Mouse (Mus musculus) heart, embryonic 16.5 days (tissue): ENCODE measurements at regions not wholly inside any gene's neighbourhood (a gene's known extent, or its start where the extent isn't known, plus 50 kb on each side); places are given as distances from the start of the nearest gene placed in this dataset.

Source experiments
- ATAC-seq: fragments of 200-750 bp; cut with Nextera tagmentation; replicated peaks from 2 replicates; pipeline ENCODE4 v1.8.0; 2017; ENCODE audit warnings: moderate number of reproducible peaks; ENCODE audit not compliant: insufficient read depth, low FRiP score; ENCODE audit errors: extremely low read depth
- H3K27ac ChIP-seq: fragments of 300-500 bp; sonication (generic); 2 replicates; pipeline ENCODE4 v1.5.1; 2014; ENCODE audit warnings: mild to moderate bottlenecking, low read length, control low read depth, moderate library complexity
- H3K27me3 ChIP-seq: fragments of 300-500 bp; sonication (generic); 2 replicates; pipeline ENCODE4 v1.6.1; 2014; ENCODE audit warnings: low read length, mixed read lengths; ENCODE audit not compliant: control insufficient read depth, insufficient read depth
- H3K36me3 ChIP-seq: fragments of 300-500 bp; sonication (generic); 2 replicates; pipeline ENCODE4 v1.6.1; 2014; ENCODE audit not compliant: control insufficient read depth, insufficient read depth
- H3K4me1 ChIP-seq: fragments of 300-500 bp; sonication (generic); 2 replicates; pipeline ENCODE4 v1.6.1; 2014; ENCODE audit warnings: low read length, mixed read lengths; ENCODE audit not compliant: control insufficient read depth, insufficient read depth
- H3K4me2 ChIP-seq: fragments of 300-500 bp; sonication (generic); 2 replicates; pipeline ENCODE4 v1.6.1; 2014; ENCODE audit warnings: low read depth, mild to moderate bottlenecking, control low read depth, low read length
- H3K4me3 ChIP-seq: fragments of 300-500 bp; sonication (generic); 2 replicates; pipeline ENCODE4 v1.5.1; 2014; ENCODE audit warnings: mild to moderate bottlenecking, control low read depth, low read length
- H3K9ac ChIP-seq: fragments of 300-500 bp; sonication (generic); 2 replicates; pipeline ENCODE4 v1.6.1; 2014; ENCODE audit warnings: low read length, control low read depth
- H3K9me3 ChIP-seq: fragments of 300-500 bp; sonication (generic); replicated peaks from 2 replicates; pipeline ENCODE4 v1.6.1; 2016; ENCODE audit warnings: low read length; ENCODE audit not compliant: control insufficient read depth
- WGBS: fragments of 180-500 bp; shearing (Covaris S2); extraction: QIAGEN DNeasy Blood & Tissue Kit; methylation state at CpG from one replicate; pipeline ENCODE4 v1.1.7; 2014; 5-methylcytosine and 5-hydroxymethylcytosine counted together

GRCm38 (mm10) chr19:44696059-44696712 lies 59.7 kb upstream of the Pax2 start:
- no peak for ATAC-seq
- Histone ChIP-seq H3K27ac (no peak overlapping the region), H3K4me2 (no peak overlapping the region), H3K4me3 (no peak overlapping the region), H3K9ac (no peak overlapping the region), H3K27me3 (peaks cover 70% of the 10 kb centered on the region), H3K9me3 (no peaks in the 10 kb centered on the region), H3K36me3 (no peaks in the 10 kb centered on the region), H3K4me1 (peaks cover 3% of the 10 kb centered on the region; the same call in 1 of the 2 replicates)
- 11% methylated on average over 8 of the region's 8 CpGs for WGBS

DNA sequence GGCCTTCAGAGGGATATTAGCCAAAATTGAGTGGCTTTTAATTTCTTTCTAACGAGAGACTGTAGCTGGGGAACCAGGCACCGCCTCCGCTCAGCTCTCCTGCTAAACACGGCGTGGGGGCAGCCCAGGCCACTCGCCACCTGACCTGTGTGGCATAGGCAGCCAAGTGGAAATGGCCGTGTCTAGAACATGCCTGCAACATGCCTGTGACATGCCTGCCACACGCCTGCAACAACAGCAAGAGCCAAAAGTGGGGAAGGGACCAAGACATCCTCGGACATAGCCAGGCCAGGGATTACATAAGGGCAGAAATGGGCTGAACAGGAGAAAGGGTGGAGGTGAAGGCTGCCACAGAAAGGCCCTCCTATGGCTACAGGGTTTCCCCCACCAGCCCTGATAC lies 59.1 kb upstream of the Pax2 start:
- no peak for ATAC-seq
- Histone ChIP-seq H3K9me3 (no peaks in the 10 kb centered on the region), H3K27me3 (peaks cover 68% of the 10 kb centered on the region), H3K4me3 (no peak overlapping the region), H3K9ac (no peak overlapping the region), H3K27ac (no peak overlapping the region), H3K4me2 (no peak overlapping the region), H3K36me3 (no peaks in the 10 kb centered on the region), H3K4me1 (peaks cover 3% of the 10 kb centered on the region; the same call in 1 of the 2 replicates)
- WGBS: 38% methylated on average over 9 of the region's 9 CpGs

DNA sequence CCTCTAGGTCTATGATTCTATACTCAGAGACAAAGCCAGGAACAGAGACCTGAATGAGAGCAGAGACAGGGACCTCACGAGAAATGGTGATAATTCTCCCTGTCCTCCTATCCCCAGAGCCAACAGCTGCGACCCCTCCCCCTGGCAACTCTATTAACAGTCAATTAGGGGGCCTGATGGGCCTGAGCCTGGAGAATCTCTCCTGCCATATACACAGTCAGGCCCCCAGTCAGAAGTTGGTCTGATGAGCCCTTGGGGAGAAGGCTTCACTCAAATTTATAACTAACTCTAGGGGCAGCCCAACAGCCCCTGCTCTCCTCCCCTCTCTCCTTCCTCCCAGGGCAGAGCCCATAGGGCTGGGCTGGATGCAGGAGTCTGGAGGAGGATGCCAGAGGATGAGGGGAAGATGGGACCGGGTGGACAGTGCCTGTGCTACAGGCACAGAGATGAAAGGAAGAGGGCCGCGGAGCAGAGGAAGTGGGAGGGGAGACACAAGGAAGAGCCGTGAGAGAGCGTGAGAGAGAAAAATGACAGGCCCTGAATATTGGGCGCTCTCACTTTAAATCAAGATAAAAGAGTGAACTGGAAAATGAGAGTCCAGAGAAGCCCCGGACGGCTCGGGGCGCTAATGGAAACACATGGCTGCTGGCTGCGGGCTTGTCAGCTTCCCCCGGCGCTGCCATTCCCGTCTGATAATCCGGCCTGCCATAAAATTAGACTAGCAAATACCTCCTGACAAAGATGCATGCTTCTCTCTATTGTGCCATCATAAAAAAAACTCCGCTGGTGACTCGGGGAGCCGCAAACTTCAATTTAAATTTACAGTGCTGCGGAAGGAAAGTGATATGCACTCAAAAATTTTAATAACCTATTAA lies 57.2 kb upstream of the Pax2 start:
- no peaks in the 10 kb centered on the region for H3K9me3 ChIP-seq

More for the DNA sequence above, 57.2 kb upstream of the Pax2 start:
- Histone ChIP-seq H3K4me2 (no peak overlapping the region), H3K36me3 (no peaks in the 10 kb centered on the region), H3K9ac (no peak overlapping the region), H3K27me3 (peaks cover 64% of the 10 kb centered on the region), H3K27ac (no peak overlapping the region), H3K4me3 (no peak overlapping the region), H3K4me1 (no peaks in the 10 kb centered on the region)
- no peak for ATAC-seq
- WGBS: 16% methylated on average over 21 of the region's 21 CpGs
